ENCODE assay signal across 8 mouse cellular contexts in genomic region chr2:85050746-85051145, GRCm38 (mm10). TPM values are rescaled to one million over a fixed set of nuclear protein-coding genes. Genes with fewer than 3 reads are reported as not detected.
DNase-seq lines count a peak whose midpoint lies in the region; ATAC-seq lines count a peak whose summit lies in the region.

No protein-coding gene starts in this region.

- H3K4me3 ChIP-seq in kidney, embryonic 15.5 days (replicated peaks): peak overlapping the region; percentile 41
- peak overlapping the region; percentile 92 for H3K4me3 ChIP-seq in heart, embryonic 15.5 days
- H3K4me3 ChIP-seq in liver, embryonic 11.5 days (ENCODE audit: low read depth, low read length): peak overlapping the region; percentile 20; the same call in 1 of the 2 replicates
- H3K4me3 ChIP-seq in neural tube, embryonic 14.5 days (ENCODE audit: low read depth, low read length): peak overlapping the region; percentile 12; the same call in 1 of the 2 replicates

- H3K4me1 ChIP-seq in kidney, embryonic 15.5 days: peaks cover 62% of the 10 kb centered on the region
- H3K4me1 ChIP-seq in heart, embryonic 15.5 days (replicated peaks): peaks cover 49% of the 10 kb centered on the region
- H3K4me1 ChIP-seq in liver, embryonic 11.5 days (replicated peaks; ENCODE audit: control insufficient read depth, insufficient read depth, low read length): peaks cover 14% of the 10 kb centered on the region
- H3K4me1 ChIP-seq in neural tube, embryonic 14.5 days (ENCODE audit: control insufficient read depth, insufficient read depth, low read length): peaks cover 31% of the 10 kb centered on the region

- H3K9ac ChIP-seq in kidney, embryonic 15.5 days: peak overlapping the region; percentile 29
- peak overlapping the region; percentile 41; the same call in 1 of the 2 replicates for H3K9ac ChIP-seq in heart, embryonic 15.5 days
- H3K9ac ChIP-seq in liver, embryonic 11.5 days (ENCODE audit: low read depth, low read length): no peak overlapping the region
- peak overlapping the region; percentile 17; the same call in 1 of the 2 replicates for H3K9ac ChIP-seq in neural tube, embryonic 14.5 days (replicated peaks; ENCODE audit: low read depth, low read length)

- no peaks in the 10 kb centered on the region for H3K27me3 ChIP-seq in kidney, embryonic 15.5 days
- H3K27me3 ChIP-seq in heart, embryonic 15.5 days: no peaks in the 10 kb centered on the region
- no peaks in the 10 kb centered on the region for H3K27me3 ChIP-seq in liver, embryonic 11.5 days (replicated peaks; ENCODE audit: control insufficient read depth, insufficient read depth, low read length)
- H3K27me3 ChIP-seq in neural tube, embryonic 14.5 days (ENCODE audit: control insufficient read depth, insufficient read depth, low read length): no peaks in the 10 kb centered on the region

- H3K4me2 ChIP-seq in kidney, embryonic 15.5 days: peak overlapping the region; percentile 80
- peak overlapping the region; percentile 80 for H3K4me2 ChIP-seq in heart, embryonic 15.5 days
- H3K4me2 ChIP-seq in liver, embryonic 11.5 days: peak overlapping the region; percentile 46
- H3K4me2 ChIP-seq in neural tube, embryonic 14.5 days (ENCODE audit: low read depth, low read length): peak overlapping the region; percentile 73

- H3K36me3 ChIP-seq in kidney, embryonic 15.5 days: peaks cover 53% of the 10 kb centered on the region
- H3K36me3 ChIP-seq in heart, embryonic 15.5 days: peaks cover 29% of the 10 kb centered on the region
- H3K36me3 ChIP-seq in liver, embryonic 11.5 days (ENCODE audit: control insufficient read depth, insufficient read depth, low read length): peaks cover 12% of the 10 kb centered on the region
- peaks cover 34% of the 10 kb centered on the region for H3K36me3 ChIP-seq in neural tube, embryonic 14.5 days (ENCODE audit: control insufficient read depth, insufficient read depth, low read length)

- H3K9me3 ChIP-seq in kidney, embryonic 15.5 days (replicated peaks): no peaks in the 10 kb centered on the region
- no peaks in the 10 kb centered on the region for H3K9me3 ChIP-seq in heart, embryonic 15.5 days (replicated peaks)
- no peaks in the 10 kb centered on the region for H3K9me3 ChIP-seq in liver, embryonic 11.5 days (ENCODE audit: control insufficient read depth, low read length)
- H3K9me3 ChIP-seq in neural tube, embryonic 14.5 days (ENCODE audit: control insufficient read depth, low read length): no peaks in the 10 kb centered on the region

- H3K27ac ChIP-seq in kidney, embryonic 15.5 days: peak overlapping the region; percentile 96
- H3K27ac ChIP-seq in heart, embryonic 15.5 days: peak overlapping the region; percentile 95
- peak overlapping the region; percentile 11; the same call in 1 of the 2 replicates for H3K27ac ChIP-seq in liver, embryonic 11.5 days (ENCODE audit: low read depth, low read length)
- H3K27ac ChIP-seq in neural tube, embryonic 14.5 days (ENCODE audit: low read depth, low read length): no peak overlapping the region

- DNase-seq in kidney, adult 8-10 months: no peak
- peak; percentile 61 for DNase-seq in adrenal gland, postnatal 10 days
- DNase-seq in liver, embryonic 11.5 days (ENCODE audit: low spot score): no peak

- WGBS in kidney, embryonic 15.5 days: 42% methylated on average over 9 of the region's 9 CpGs
- 31% methylated on average over 9 of the region's 9 CpGs for WGBS in heart, embryonic 15.5 days
- 49% methylated on average over 9 of the region's 9 CpGs for WGBS in liver, embryonic 11.5 days
- WGBS in neural tube, embryonic 14.5 days: 52% methylated on average over 9 of the region's 9 CpGs

- no peak for ATAC-seq in kidney, embryonic 15.5 days (replicated peaks; ENCODE audit: low FRiP score)
- no peak for ATAC-seq in heart, embryonic 15.5 days (replicated peaks; ENCODE audit: insufficient number of reproducible peaks, insufficient read depth, low FRiP score, low read depth)
- no peak for ATAC-seq in liver, embryonic 11.5 days (replicated peaks; ENCODE audit: low FRiP score)
- ATAC-seq in neural tube, embryonic 14.5 days (ENCODE audit: low read depth): no peak
- no peak for ATAC-seq in inflammation-experienced regulatory T-cells, adult 6 months
- no peak for ATAC-seq in megakaryocyte, adult 5-6 weeks (ENCODE audit: poor library complexity, severe bottlenecking)

RNA-seq across cellular contexts. Expression of gene Tnks1bp1, which starts 2.9 kb away (rescaled TPM):
- polyA plus RNA-seq in kidney, embryonic 15.5 days (2015; fragmentation: Nextera tagmentation; extraction: Ambion mirVana): 29.2 and 39.2 TPM in 2 replicates
- total RNA-seq in adrenal gland, postnatal 10 days (2021): 100 to 1,000 TPM; 102 to 111 TPM
- 23.9 and 31.7 TPM in 2 replicates for polyA plus RNA-seq in heart, embryonic 15.5 days (2015; fragmentation: Nextera tagmentation; extraction: Ambion mirVana)
- polyA plus RNA-seq in liver, embryonic 11.5 days (2014; fragmentation: Nextera tagmentation; extraction: Ambion mirVana): 3.4 and 3.7 TPM in 2 replicates
- 6.8 and 10.6 TPM in 2 replicates for polyA plus RNA-seq in neural tube, embryonic 14.5 days (2014; fragmentation: Nextera tagmentation; extraction: Ambion mirVana)
- polyA plus RNA-seq in inflammation-experienced regulatory T-cells, adult 6 months (2017; shearing (Covaris generic)): 1 to 10 TPM; 4.9 to 6.6 (median 5.0) TPM
- 1.5 and 1.9 TPM in 2 replicates for total RNA-seq in megakaryocyte, adult 5-6 weeks (2015)
- total RNA-seq in megakaryocyte, adult 5-6 weeks (2017): 4.8 and 5.6 TPM in 2 replicates

RNA-seq across cellular contexts. Expression of gene P2rx3, which starts 13.5 kb away (rescaled TPM):
- polyA plus RNA-seq in kidney, embryonic 15.5 days (2015; fragmentation: Nextera tagmentation; extraction: Ambion mirVana): 0.90 and 1.3 TPM in 2 replicates
- 1 to 10 TPM in 1 of 2 experiments, under 1 TPM in 1; 0.66 to 1.0 TPM for total RNA-seq in adrenal gland, postnatal 10 days (2021)
- polyA plus RNA-seq in heart, embryonic 15.5 days (2015; fragmentation: Nextera tagmentation; extraction: Ambion mirVana): 0.33 and 0.68 TPM in 2 replicates
- 0.95 and 1.1 TPM in 2 replicates for polyA plus RNA-seq in liver, embryonic 11.5 days (2014; fragmentation: Nextera tagmentation; extraction: Ambion mirVana)
- polyA plus RNA-seq in neural tube, embryonic 14.5 days (2014; fragmentation: Nextera tagmentation; extraction: Ambion mirVana): 0.94 and 22.0 TPM in 2 replicates
- polyA plus RNA-seq in inflammation-experienced regulatory T-cells, adult 6 months (2017; shearing (Covaris generic)): 1 to 10 TPM in 1 of 3 experiments, not detected in 2; 1.3 TPM
- 0.11 and 0.16 TPM in 2 replicates for total RNA-seq in megakaryocyte, adult 5-6 weeks (2015)
- total RNA-seq in megakaryocyte, adult 5-6 weeks (2017): not detected in 2 replicates

RNA-seq across cellular contexts. Expression of gene Ssrp1, which starts 13.7 kb away (rescaled TPM):
- polyA plus RNA-seq in kidney, embryonic 15.5 days (2015; fragmentation: Nextera tagmentation; extraction: Ambion mirVana): 299 and 307 TPM in 2 replicates
- 100 to 1,000 TPM; 111 to 125 TPM for total RNA-seq in adrenal gland, postnatal 10 days (2021)
- 104 and 141 TPM in 2 replicates for polyA plus RNA-seq in heart, embryonic 15.5 days (2015; fragmentation: Nextera tagmentation; extraction: Ambion mirVana)
- 338 and 381 TPM in 2 replicates for polyA plus RNA-seq in liver, embryonic 11.5 days (2014; fragmentation: Nextera tagmentation; extraction: Ambion mirVana)
- polyA plus RNA-seq in neural tube, embryonic 14.5 days (2014; fragmentation: Nextera tagmentation; extraction: Ambion mirVana): 152 and 178 TPM in 2 replicates
- 100 to 1,000 TPM; 151 to 189 (median 155) TPM for polyA plus RNA-seq in inflammation-experienced regulatory T-cells, adult 6 months (2017; shearing (Covaris generic))
- 66.9 and 83.2 TPM in 2 replicates for total RNA-seq in megakaryocyte, adult 5-6 weeks (2015)
- total RNA-seq in megakaryocyte, adult 5-6 weeks (2017): 222 and 227 TPM in 2 replicates

Comparison
In these comparisons a context has a peak if more than half of its experiments do, and no peak if none do; other contexts are left out.
1. H3K4me3 ChIP-seq: peak in every context shown above with its lines; median percentile 92 in heart, embryonic 15.5 days; 41 in kidney, embryonic 15.5 days; 20 in liver, embryonic 11.5 days; 12 in neural tube, embryonic 14.5 days.